Mouse (Mus musculus): ENCODE measurements around the gene Ascc1. TPM values are rescaled to one million over a fixed set of nuclear protein-coding genes. Genes with fewer than 3 reads are reported as not detected.

Ascc1 gene
- polyA plus RNA-seq, 1 experiment = 26.2 TPM

DNA sequence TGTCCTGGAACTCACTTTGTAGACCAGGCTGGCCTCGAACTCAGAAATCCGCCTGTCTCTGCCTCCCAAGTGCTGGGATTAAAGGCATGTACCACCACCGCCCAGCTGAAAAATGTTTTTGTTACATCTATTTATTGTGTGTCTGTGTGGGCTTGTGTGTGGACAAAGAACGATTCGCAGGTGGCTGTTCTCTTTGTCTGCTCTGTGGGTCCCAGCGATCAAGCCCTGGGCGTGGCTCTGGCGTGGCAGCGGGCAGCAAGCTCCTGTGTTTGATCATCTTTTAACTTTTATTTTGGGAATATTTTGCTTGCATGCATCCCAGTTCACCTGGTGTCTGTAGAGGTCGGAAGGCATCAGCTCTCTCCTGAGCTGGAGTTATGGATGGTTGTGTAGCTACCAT lies 48.0 kb downstream of the Ascc1 start:
- Histone ChIP-seq H3K4me1 (replicated peaks; ENCODE audit: control insufficient read depth, insufficient read depth, low read length) (no peaks in the 10 kb centered on the region), H3K36me3 (ENCODE audit: control insufficient read depth, insufficient read depth, low read length) (peaks cover 10% of the 10 kb centered on the region), H3K27me3 (ENCODE audit: control insufficient read depth, insufficient read depth, low read length) (no peaks in the 10 kb centered on the region), H3K27ac (ENCODE audit: control insufficient read depth, insufficient read depth, low read length) (no peak overlapping the region), H3K4me3 (ENCODE audit: control insufficient read depth, insufficient read depth, low read length) (no peak overlapping the region)
- WGBS = 98% methylated on average over 10 of the region's 10 CpGs
- TF ChIP-seq POLR2A (IDR thresholded peaks at IDR 0.05; ENCODE audit: control insufficient read depth, extremely low read depth, insufficient read depth, low read length, poor library complexity) = no peak
- no peak for DNase-seq

DNA sequence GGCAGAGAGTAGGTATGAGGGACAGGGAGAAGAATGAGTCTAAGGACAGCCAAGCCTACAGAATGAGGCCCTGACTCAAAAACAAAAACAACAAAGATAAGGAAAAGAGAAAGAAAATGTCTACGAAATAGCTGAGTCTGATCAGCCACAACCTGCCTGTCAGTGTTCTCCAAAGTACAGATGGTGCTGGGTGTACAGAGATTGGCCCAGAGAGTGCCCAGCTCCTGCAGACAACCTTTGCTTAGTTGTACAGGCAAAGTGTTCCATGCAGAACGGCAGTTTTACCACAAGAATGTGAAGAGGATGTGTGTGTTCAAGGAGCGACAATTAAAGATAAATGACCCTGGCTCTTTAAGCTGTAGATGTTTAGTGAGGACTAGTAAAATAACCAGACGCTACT lies 50.5 kb downstream of the Ascc1 start:
- DNase-seq = no peak
- H3K36me3 ChIP-seq (ENCODE audit: control insufficient read depth, insufficient read depth, low read length) = peaks cover 10% of the 10 kb centered on the region
- no peaks in the 10 kb centered on the region for H3K4me1 ChIP-seq (replicated peaks; ENCODE audit: control insufficient read depth, insufficient read depth, low read length)
- WGBS = 74% methylated on average over 4 of the region's 4 CpGs
- no peak overlapping the region for H3K27ac ChIP-seq (ENCODE audit: control insufficient read depth, insufficient read depth, low read length)
- H3K27me3 ChIP-seq (ENCODE audit: control insufficient read depth, insufficient read depth, low read length) = no peaks in the 10 kb centered on the region
- no peak for TF ChIP-seq POLR2A (IDR thresholded peaks at IDR 0.05; ENCODE audit: control insufficient read depth, extremely low read depth, insufficient read depth, low read length, poor library complexity)
- TF ChIP-seq CTCF (IDR thresholded peaks at IDR 0.05; ENCODE audit: borderline replicate concordance, control insufficient read depth, extremely low read depth, insufficient read depth, low read length, poor library complexity) = no peak
- H3K4me3 ChIP-seq (ENCODE audit: control insufficient read depth, insufficient read depth, low read length) = no peak overlapping the region

DNA sequence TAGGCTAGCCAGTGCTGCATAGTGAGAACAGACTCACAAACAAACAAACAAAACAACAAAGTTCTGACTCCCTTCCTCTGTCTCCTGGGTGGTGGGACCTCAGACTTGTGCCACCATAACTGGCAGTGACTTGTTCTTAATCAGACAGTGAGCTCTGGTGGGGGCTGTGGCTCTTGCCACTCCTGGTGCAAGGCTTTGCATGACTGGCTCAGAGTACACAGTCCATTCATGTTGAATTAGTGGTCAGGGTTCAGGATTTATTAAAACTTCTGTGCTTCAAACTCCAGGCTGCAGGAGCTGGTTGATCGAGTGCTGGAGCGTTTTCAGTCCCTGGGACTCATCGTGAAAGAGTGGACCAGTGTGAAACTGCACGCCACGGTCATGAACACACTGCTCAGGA lies 59.6 kb downstream of the Ascc1 start:
- Histone ChIP-seq H3K4me3 (ENCODE audit: control insufficient read depth, insufficient read depth, low read length) (no peak overlapping the region), H3K27ac (ENCODE audit: control insufficient read depth, insufficient read depth, low read length) (no peak overlapping the region), H3K36me3 (ENCODE audit: control insufficient read depth, insufficient read depth, low read length) (no peaks in the 10 kb centered on the region), H3K27me3 (ENCODE audit: control insufficient read depth, insufficient read depth, low read length) (no peaks in the 10 kb centered on the region), H3K4me1 (replicated peaks; ENCODE audit: control insufficient read depth, insufficient read depth, low read length) (no peaks in the 10 kb centered on the region)
- no peak for DNase-seq
- 92% methylated on average over 5 of the region's 5 CpGs for WGBS
- TF ChIP-seq CTCF (IDR thresholded peaks at IDR 0.05; ENCODE audit: borderline replicate concordance, control insufficient read depth, extremely low read depth, insufficient read depth, low read length, poor library complexity) (no peak), POLR2A (IDR thresholded peaks at IDR 0.05; ENCODE audit: control insufficient read depth, extremely low read depth, insufficient read depth, low read length, poor library complexity) (no peak)

DNA sequence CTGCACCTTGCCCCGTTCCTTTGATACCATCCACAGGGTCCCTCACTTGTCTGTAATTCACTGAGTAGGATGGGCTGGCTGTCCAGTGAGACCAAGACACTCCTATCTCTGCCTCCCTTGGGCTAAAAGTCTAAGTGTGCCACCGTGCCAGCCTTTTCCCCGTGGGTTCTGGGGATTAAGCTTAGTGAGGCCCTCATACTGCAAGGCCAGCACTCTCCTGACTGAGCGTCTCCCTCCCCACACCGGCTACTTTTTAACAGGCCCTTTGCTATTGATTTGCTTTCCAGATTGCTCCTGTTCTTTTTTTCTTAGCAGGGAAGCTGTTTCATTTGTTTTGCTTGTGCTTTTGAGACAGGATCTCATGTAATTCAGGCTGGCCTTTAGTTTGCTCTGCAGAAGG lies 60.3 kb downstream of the Ascc1 start:
- no peak for DNase-seq
- 93% methylated on average over 5 of the region's 5 CpGs for whole genome bisulfite sequencing
- Histone ChIP-seq H3K27me3 (ENCODE audit: control insufficient read depth, insufficient read depth, low read length) (no peaks in the 10 kb centered on the region), H3K4me3 (ENCODE audit: control insufficient read depth, insufficient read depth, low read length) (no peak overlapping the region), H3K27ac (ENCODE audit: control insufficient read depth, insufficient read depth, low read length) (no peak overlapping the region), H3K4me1 (replicated peaks; ENCODE audit: control insufficient read depth, insufficient read depth, low read length) (no peaks in the 10 kb centered on the region), H3K36me3 (ENCODE audit: control insufficient read depth, insufficient read depth, low read length) (no peaks in the 10 kb centered on the region)
- no peak for TF ChIP-seq POLR2A (IDR thresholded peaks at IDR 0.05; ENCODE audit: control insufficient read depth, extremely low read depth, insufficient read depth, low read length, poor library complexity)
- TF ChIP-seq CTCF (IDR thresholded peaks at IDR 0.05; ENCODE audit: borderline replicate concordance, control insufficient read depth, extremely low read depth, insufficient read depth, low read length, poor library complexity) = no peak

DNA sequence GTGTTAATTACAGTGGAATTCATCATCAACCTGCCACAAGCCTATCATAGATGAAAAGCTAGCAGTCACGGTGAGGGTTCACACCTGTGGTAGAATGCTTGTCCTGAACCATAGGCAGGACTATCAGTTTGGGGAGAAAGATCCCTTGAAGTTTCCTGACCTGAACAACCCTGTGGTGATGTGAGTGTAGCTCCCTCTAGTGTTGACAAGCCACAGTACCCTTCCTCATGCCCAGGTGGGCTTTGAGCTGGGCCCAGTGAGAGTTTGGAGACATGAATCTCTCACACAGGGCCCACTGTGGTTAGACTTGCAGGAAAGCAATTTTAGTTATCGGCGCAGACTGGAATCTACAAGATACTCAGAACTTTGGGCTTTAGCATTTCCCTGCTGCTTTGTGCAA lies 63.9 kb downstream of the Ascc1 start:
- WGBS = 78% methylated on average over 3 of the region's 3 CpGs
- Histone ChIP-seq H3K27me3 (ENCODE audit: control insufficient read depth, insufficient read depth, low read length) (no peaks in the 10 kb centered on the region), H3K4me1 (replicated peaks; ENCODE audit: control insufficient read depth, insufficient read depth, low read length) (no peaks in the 10 kb centered on the region), H3K36me3 (ENCODE audit: control insufficient read depth, insufficient read depth, low read length) (no peaks in the 10 kb centered on the region), H3K27ac (ENCODE audit: control insufficient read depth, insufficient read depth, low read length) (no peak overlapping the region), H3K4me3 (ENCODE audit: control insufficient read depth, insufficient read depth, low read length) (no peak overlapping the region)
- TF ChIP-seq CTCF (IDR thresholded peaks at IDR 0.05; ENCODE audit: borderline replicate concordance, control insufficient read depth, extremely low read depth, insufficient read depth, low read length, poor library complexity) (no peak), POLR2A (IDR thresholded peaks at IDR 0.05; ENCODE audit: control insufficient read depth, extremely low read depth, insufficient read depth, low read length, poor library complexity) (no peak)
- DNase-seq = peak; percentile 55

DNA sequence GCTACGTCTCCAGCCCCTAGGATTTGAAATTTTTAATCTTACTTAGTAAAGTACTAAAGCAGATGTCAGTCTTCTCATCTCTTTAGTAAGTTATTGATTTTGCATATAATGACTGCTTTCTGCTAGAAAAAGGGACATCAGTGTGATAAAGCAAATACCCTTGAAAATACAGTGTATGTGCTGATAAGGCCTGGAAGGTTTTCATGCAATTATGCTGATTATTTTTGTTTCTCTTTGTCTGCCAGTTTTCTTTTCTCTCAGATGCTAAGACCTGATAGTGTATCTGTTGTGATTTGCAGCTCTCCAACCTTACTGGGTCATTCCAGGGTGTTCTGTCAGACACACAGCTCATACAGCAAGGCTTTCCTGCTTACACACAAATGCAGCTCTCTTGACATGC lies 72.6 kb downstream of the Ascc1 start:
- DNase-seq = no peak
- 95% methylated on average over 1 of the region's 1 CpGs for WGBS
- TF ChIP-seq CTCF (IDR thresholded peaks at IDR 0.05; ENCODE audit: borderline replicate concordance, control insufficient read depth, extremely low read depth, insufficient read depth, low read length, poor library complexity) (no peak), POLR2A (IDR thresholded peaks at IDR 0.05; ENCODE audit: control insufficient read depth, extremely low read depth, insufficient read depth, low read length, poor library complexity) (no peak)
- H3K4me1 ChIP-seq (replicated peaks; ENCODE audit: control insufficient read depth, insufficient read depth, low read length) = 0 out of 2 replicates have a peak, but pooled peaks cover 4% of the 10 kb centered on the region
- H3K27ac ChIP-seq (ENCODE audit: control insufficient read depth, insufficient read depth, low read length) = no peak overlapping the region
- H3K4me3 ChIP-seq (ENCODE audit: control insufficient read depth, insufficient read depth, low read length) = no peak overlapping the region
- H3K27me3 ChIP-seq (ENCODE audit: control insufficient read depth, insufficient read depth, low read length) = no peaks in the 10 kb centered on the region
- H3K36me3 ChIP-seq (ENCODE audit: control insufficient read depth, insufficient read depth, low read length) = no peaks in the 10 kb centered on the region

DNA sequence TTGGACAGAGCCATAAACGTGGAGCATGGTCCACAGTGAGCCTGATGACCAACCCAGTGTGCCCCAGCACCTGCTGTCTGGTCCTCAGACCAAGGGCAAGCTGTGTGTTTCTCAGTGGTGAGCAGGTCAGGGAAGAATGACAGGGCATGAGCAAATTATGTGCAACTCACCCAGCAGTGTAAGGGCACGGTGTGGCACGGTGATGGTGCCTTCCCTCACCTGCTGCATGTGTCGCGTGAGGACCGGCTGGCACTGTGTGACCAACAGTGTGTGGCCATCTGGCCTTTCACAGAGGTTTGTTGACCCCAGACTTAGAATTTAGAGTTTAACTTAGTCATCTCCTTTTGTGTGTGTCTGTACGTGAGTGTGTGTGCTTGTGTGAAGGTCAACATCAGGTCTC lies 74.6 kb downstream of the Ascc1 start:
- TF ChIP-seq POLR2A (IDR thresholded peaks at IDR 0.05; ENCODE audit: control insufficient read depth, extremely low read depth, insufficient read depth, low read length, poor library complexity) = no peak
- TF ChIP-seq CTCF (IDR thresholded peaks at IDR 0.05; ENCODE audit: borderline replicate concordance, control insufficient read depth, extremely low read depth, insufficient read depth, low read length, poor library complexity) = no peak
- WGBS = 94% methylated on average over 7 of the region's 7 CpGs
- Histone ChIP-seq H3K27me3 (ENCODE audit: control insufficient read depth, insufficient read depth, low read length) (no peaks in the 10 kb centered on the region), H3K4me3 (ENCODE audit: control insufficient read depth, insufficient read depth, low read length) (no peak overlapping the region), H3K36me3 (ENCODE audit: control insufficient read depth, insufficient read depth, low read length) (no peaks in the 10 kb centered on the region), H3K4me1 (replicated peaks; ENCODE audit: control insufficient read depth, insufficient read depth, low read length) (peaks cover 18% of the 10 kb centered on the region), H3K27ac (ENCODE audit: control insufficient read depth, insufficient read depth, low read length) (no peak overlapping the region)
- DNase-seq = no peak

Measured in thymus, adult 2 months (tissue).